Comparison of ENCODE assay signal across 8 mouse cellular contexts in the genomic region with DNA sequence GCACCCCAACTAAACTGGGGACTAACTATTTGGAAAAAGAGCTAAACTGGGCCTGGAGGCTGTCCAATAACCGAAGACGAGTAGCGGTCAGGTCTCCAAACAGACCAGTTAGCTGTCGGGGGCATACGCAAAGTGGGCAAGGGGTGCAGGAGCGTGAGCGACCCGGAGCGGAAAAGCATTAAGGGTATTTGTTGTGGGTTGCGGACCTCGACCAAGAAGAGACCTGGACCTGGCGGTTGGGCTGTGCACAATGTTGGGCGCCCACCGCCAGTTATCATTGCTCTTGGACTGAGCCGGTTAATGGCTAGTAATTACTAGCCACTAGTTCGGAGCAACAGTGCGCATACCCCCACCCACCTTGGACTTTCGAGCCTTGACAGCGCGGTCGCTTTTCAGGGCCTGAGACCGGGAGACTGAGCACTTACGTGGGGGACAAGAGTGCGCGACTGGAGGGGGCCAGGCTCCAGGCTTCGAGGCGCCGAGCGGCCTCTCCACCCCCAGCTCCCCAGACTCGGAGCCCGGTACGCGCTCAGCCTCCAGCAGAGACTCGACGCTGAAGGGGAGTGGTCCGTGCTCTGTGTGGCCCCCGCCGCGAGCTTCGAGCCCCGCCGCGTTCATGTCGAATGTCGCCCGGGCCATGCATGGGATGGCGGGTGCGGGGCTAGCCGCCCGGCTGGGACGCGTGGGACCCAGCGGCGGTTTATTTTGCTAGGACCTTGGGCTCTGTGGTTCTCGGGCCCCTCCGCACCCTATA. TPM values are rescaled to one million over a fixed set of nuclear protein-coding genes. Genes with fewer than 3 reads are reported as not detected.
DNase-seq lines count a peak whose midpoint lies in the region; ATAC-seq and TF ChIP-seq lines count a peak whose summit lies in the region.

A gene (minus strand): TSS at position 729 of the 754 bp plus-strand sequence.

- H3K4me3 ChIP-seq in lung, adult 2 months (replicated peaks; ENCODE audit: extremely low read depth, low read depth, low read length) = peak within 1 kb of the TSS; percentile 51
- peak within 1 kb of the TSS; percentile 31 for H3K4me3 ChIP-seq in embryonic facial prominence, embryonic 11.5 days (ENCODE audit: low read depth, low read length)
- H3K4me3 ChIP-seq in limb, embryonic 11.5 days (ENCODE audit: low read depth, low read length) = peak within 1 kb of the TSS; percentile 30

- 1% methylated on average over 56 of the region's 56 CpGs for WGBS in lung, adult 2 months
- WGBS in embryonic facial prominence, embryonic 11.5 days = under 1% methylated on average over 56 of the region's 56 CpGs
- 1% methylated on average over 56 of the region's 56 CpGs for WGBS in limb, embryonic 11.5 days

- TF ChIP-seq POLR2A in lung, adult 2 months (IDR thresholded peaks at IDR 0.05; ENCODE audit: borderline replicate concordance, extremely low read depth, low read depth, low read length) = no peak

- no peak within 1 kb of the TSS for H3K27ac ChIP-seq in embryonic facial prominence, embryonic 11.5 days (replicated peaks; ENCODE audit: low read depth, low read length)
- H3K27ac ChIP-seq in limb, embryonic 11.5 days (replicated peaks; ENCODE audit: low read depth, low read length) = no peak within 1 kb of the TSS

- no peak for TF ChIP-seq CTCF in lung, adult 2 months (IDR thresholded peaks at IDR 0.05; ENCODE audit: insufficient read depth, low read length)

- peaks cover 3% of the 10 kb centered on the region; the same call in 1 of the 2 replicates for H3K4me1 ChIP-seq in lung, adult 2 months (ENCODE audit: control insufficient read depth, insufficient read depth, low read length)
- peaks cover 7% of the 10 kb centered on the region; the same call in 1 of the 2 replicates for H3K4me1 ChIP-seq in embryonic facial prominence, embryonic 11.5 days (ENCODE audit: control insufficient read depth, insufficient read depth, low read length)
- no peaks in the 10 kb centered on the region; the same call in 1 of the 2 replicates for H3K4me1 ChIP-seq in limb, embryonic 11.5 days (ENCODE audit: control insufficient read depth, insufficient read depth, low read length)

- peak within 1 kb of the TSS; percentile 57 for H3K4me2 ChIP-seq in embryonic facial prominence, embryonic 11.5 days (ENCODE audit: low read depth, low read length)
- peak within 1 kb of the TSS; percentile 45 for H3K4me2 ChIP-seq in limb, embryonic 11.5 days (ENCODE audit: low read depth, severe bottlenecking)

- intact Hi-C loops in gastrocnemius, postnatal 36 days (cut with DNase I) = no loop called here

- H3K9me3 ChIP-seq in embryonic facial prominence, embryonic 11.5 days (replicated peaks; ENCODE audit: control insufficient read depth, low read length) = no peaks in the 10 kb centered on the region
- H3K9me3 ChIP-seq in limb, embryonic 11.5 days (ENCODE audit: control insufficient read depth, low read length) = no peaks in the 10 kb centered on the region

- H3K27me3 ChIP-seq in embryonic facial prominence, embryonic 11.5 days (ENCODE audit: control insufficient read depth, insufficient read depth, low read length) = peaks cover 60% of the 10 kb centered on the region
- H3K27me3 ChIP-seq in limb, embryonic 11.5 days (ENCODE audit: control insufficient read depth, insufficient read depth, low read length) = peaks cover 74% of the 10 kb centered on the region

- peak; percentile 63 for ATAC-seq in embryonic facial prominence, embryonic 11.5 days (replicated peaks; ENCODE audit: insufficient number of reproducible peaks, low FRiP score, low TSS enrichment, low read depth)
- ATAC-seq in limb, embryonic 11.5 days (ENCODE audit: insufficient number of reproducible peaks, low FRiP score, low TSS enrichment, low read depth) = peak; percentile 33

- no peak for DNase-seq in lung, adult 2 months
- no peak for DNase-seq in lung, postnatal 36 days
- peak; percentile 18 for DNase-seq in embryonic facial prominence, embryonic 11.5 days (ENCODE audit: low spot score)
- peak; percentile 58 for DNase-seq in limb, embryonic 11.5 days (ENCODE audit: low spot score)
- DNase-seq in retina, embryonic 14.5 days (ENCODE audit: low spot score) = peak; percentile 21
- no peak for DNase-seq in gastrocnemius, postnatal 36 days
- no peak for DNase-seq in adrenal gland, adult 18-20 months (ENCODE audit: low spot score in 2 of 2)
- DNase-seq in cerebellum, postnatal 25 days = no peak

- H3K9ac ChIP-seq in embryonic facial prominence, embryonic 11.5 days (replicated peaks; ENCODE audit: low read length) = 0 out of 2 replicates have a peak within 1 kb of the TSS, but pooled peaks have one; percentile 13
- 0 out of 2 replicates have a peak within 1 kb of the TSS, but pooled peaks have one; percentile 7 for H3K9ac ChIP-seq in limb, embryonic 11.5 days (ENCODE audit: low read length)

- no peaks in the 10 kb centered on the region for H3K36me3 ChIP-seq in embryonic facial prominence, embryonic 11.5 days (replicated peaks; ENCODE audit: control insufficient read depth, insufficient read depth, low read depth, low read length)
- no peaks in the 10 kb centered on the region for H3K36me3 ChIP-seq in limb, embryonic 11.5 days (ENCODE audit: control insufficient read depth, insufficient read depth, low read length)

RNA-seq across cellular contexts. Expression of the gene that starts here (rescaled TPM):
- not detected in 2 replicates for polyA plus RNA-seq in lung, adult 2 months (2012; rRNA removed)
- 2.5 and 3.9 TPM in 2 replicates for polyA plus RNA-seq in embryonic facial prominence, embryonic 11.5 days (2014; fragmentation: Nextera tagmentation; extraction: Ambion mirVana)
- 0.14 TPM in 1 of 2 replicates, not detected in the other for polyA plus RNA-seq in limb, embryonic 11.5 days (2014; fragmentation: Nextera tagmentation; extraction: Ambion mirVana)
- not detected for total RNA-seq in gastrocnemius, postnatal 36 days (2021)
- total RNA-seq in adrenal gland, adult 18-20 months (2021) = not detected

Comparison
In these comparisons a context has a peak if more than half of its experiments do, and no peak if none do; other contexts are left out.
1. Peak in DNase-seq, ATAC-seq, H3K4me3 ChIP-seq, H3K9ac ChIP-seq and H3K4me2 ChIP-seq in limb, embryonic 11.5 days; RNA of the gene not detected or under 1 TPM.
2. DNase-seq: peak in embryonic facial prominence, embryonic 11.5 days (single experiment) and retina, embryonic 14.5 days (single experiment); none in lung, adult 2 months (single experiment), lung, postnatal 36 days (single experiment), gastrocnemius, postnatal 36 days (0 of 2), adrenal gland, adult 18-20 months (0 of 2) and cerebellum, postnatal 25 days (0 of 2).
3. Peak in every context shown above with its lines, with median percentiles within 50 percentile points of each other: H3K4me3 ChIP-seq.